Mouse (Mus musculus): ENCODE data around the gene Knl1. TPM values are rescaled to one million over a fixed set of nuclear protein-coding genes. Genes with fewer than 3 reads are reported as not detected.

The Knl1 gene
- polyA plus RNA-seq, 1 experiment from 2014 or later, result 63.8 TPM

DNA sequence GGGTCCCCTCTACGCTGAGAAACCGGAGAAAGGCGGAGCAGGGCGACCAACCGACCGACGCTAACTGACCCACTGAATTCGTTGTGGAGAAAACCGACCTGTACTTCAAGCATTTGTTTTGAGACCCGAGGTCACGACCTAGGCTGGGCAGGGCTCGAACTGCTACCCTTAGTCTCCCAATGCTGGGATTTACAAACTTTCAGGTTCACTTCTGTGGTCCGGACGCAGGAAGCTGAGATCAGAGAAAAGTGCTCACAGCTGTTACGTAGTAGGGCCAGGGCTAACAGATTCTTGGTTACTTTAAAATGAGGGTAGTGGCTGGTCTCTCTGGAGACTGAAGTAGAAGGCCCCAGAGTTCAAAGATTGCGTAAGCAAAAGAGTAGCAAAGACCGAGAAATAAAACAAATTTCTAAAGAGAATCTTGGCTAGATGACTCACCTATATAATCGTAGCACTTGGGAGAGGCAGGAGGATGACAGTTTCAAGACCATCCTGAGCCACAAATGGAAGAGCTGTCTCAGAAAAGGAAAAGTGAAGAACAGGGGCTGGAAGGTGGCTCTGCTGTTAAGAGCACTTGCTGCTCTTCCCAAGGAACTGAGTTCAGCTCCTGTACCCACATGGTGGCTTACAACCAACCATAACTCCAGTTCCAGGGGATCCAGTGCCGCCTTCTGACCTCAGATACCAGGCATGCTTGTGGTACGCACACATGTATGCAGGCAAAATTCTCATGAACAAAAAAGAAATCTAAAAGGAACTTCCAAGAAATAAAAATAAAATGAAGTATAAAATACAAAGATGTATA, 66.4 kb downstream of the Knl1 start:
- 15% methylated on average over 20 of the region's 20 CpGs for WGBS
- H3K4me3 ChIP-seq (replicated peaks), result peak overlapping the region; percentile 72
- H3K27ac ChIP-seq, result peak overlapping the region; percentile 89
- H3K36me3 ChIP-seq, result peaks cover 30% of the 10 kb centered on the region
- H3K4me2 ChIP-seq, result peak overlapping the region; percentile 86
- H3K27me3 ChIP-seq, result no peaks in the 10 kb centered on the region
- H3K9ac ChIP-seq (replicated peaks), result peak overlapping the region; percentile 65
- H3K9me3 ChIP-seq, result no peaks in the 10 kb centered on the region
- no peak for ATAC-seq (ENCODE audit: insufficient number of reproducible peaks, insufficient read depth, low FRiP score, low TSS enrichment, low read depth)
- H3K4me1 ChIP-seq (replicated peaks), result peaks cover 15% of the 10 kb centered on the region

DNA sequence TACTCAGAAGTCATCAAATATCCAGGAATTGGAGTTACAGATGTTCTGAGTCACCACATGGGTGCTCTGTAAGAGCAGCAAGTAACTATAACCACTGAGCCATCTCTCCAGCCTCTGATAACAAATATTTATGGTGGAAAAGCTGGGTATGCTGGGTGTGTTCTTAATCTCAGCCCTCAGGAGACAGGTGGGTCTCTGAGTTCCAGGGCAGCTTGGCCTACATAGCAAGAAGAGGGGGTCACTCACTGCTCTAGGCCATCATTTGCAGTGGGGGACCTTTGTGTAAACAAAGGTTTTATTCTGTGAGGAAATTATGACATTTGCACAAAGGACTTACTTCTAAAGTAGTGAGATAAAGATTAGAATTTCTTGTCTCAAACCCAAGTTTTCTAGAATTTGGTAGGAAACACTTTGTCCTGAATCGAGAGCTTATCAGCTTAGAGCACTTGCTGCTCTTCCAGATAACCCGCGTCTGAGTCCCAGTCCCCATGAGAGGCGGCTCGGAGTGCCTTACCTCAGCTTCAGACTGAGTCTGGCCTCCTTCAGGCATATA, 89.5 kb downstream of the Knl1 start:
- no peak overlapping the region for H3K4me3 ChIP-seq (replicated peaks)
- no peak overlapping the region for H3K27ac ChIP-seq
- no peak overlapping the region for H3K9ac ChIP-seq (replicated peaks)
- no peaks in the 10 kb centered on the region for H3K27me3 ChIP-seq
- peaks cover 94% of the 10 kb centered on the region for H3K36me3 ChIP-seq
- no peaks in the 10 kb centered on the region for H3K4me1 ChIP-seq (replicated peaks)
- no peak for ATAC-seq (ENCODE audit: insufficient number of reproducible peaks, insufficient read depth, low FRiP score, low TSS enrichment, low read depth)
- WGBS, result 87% methylated on average over 5 of the region's 5 CpGs
- H3K9me3 ChIP-seq, result no peaks in the 10 kb centered on the region
- H3K4me2 ChIP-seq, result no peak overlapping the region

DNA sequence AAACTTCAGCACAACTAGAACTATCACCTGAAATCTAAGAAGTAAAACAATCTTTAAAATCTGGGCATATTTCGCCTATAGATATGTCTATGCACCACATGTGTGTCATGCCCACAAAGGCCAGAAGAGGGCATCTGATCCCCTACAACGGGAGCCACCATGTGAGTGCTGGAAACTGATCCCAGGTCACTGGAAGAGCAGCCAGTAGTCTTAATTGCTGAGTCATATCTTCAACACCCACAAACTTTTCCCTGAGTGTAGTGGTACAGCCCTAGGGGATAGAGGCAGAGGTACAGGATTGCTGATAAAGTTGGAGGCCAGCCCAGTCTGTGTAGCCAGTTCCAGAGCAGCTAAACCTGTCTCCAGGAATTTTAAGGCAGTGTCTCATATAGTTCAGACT, 98.3 kb downstream of the Knl1 start:
- H3K27me3 ChIP-seq, result no peaks in the 10 kb centered on the region
- no peak overlapping the region for H3K4me3 ChIP-seq (replicated peaks)
- H3K4me1 ChIP-seq (replicated peaks), result no peaks in the 10 kb centered on the region
- no peak overlapping the region for H3K9ac ChIP-seq (replicated peaks)
- 93% methylated on average over 2 of the region's 2 CpGs for WGBS
- no peak for ATAC-seq (ENCODE audit: insufficient number of reproducible peaks, insufficient read depth, low FRiP score, low TSS enrichment, low read depth)
- H3K4me2 ChIP-seq, result no peak overlapping the region
- no peak overlapping the region for H3K27ac ChIP-seq
- H3K9me3 ChIP-seq, result peaks cover 5% of the 10 kb centered on the region; the same call in 1 of the 2 replicates
- peaks cover 90% of the 10 kb centered on the region for H3K36me3 ChIP-seq

DNA sequence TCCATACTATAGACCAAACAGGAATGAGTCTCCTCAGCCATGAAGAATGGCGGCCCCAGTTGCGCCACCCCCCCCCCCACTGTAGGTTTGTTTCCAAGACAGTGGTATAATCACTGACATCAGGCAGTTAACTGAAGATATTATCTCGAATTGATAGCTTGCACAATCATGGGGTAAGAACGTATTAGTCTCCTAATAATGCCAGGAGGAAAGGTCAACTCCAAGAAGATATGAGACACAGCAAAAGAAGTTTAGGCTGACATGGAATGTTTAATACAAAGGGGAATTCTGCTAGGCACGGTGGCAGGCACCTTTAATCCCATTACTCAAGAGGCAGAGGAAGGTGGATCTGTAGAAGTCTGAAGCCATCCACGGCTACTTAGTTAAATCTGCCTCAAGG, 99.5 kb downstream of the Knl1 start:
- Histone ChIP-seq H3K4me3 (replicated peaks) (no peak overlapping the region), H3K36me3 (peaks cover 91% of the 10 kb centered on the region), H3K9me3 (peaks cover 5% of the 10 kb centered on the region; the same call in 1 of the 2 replicates), H3K27me3 (no peaks in the 10 kb centered on the region), H3K9ac (replicated peaks) (no peak overlapping the region), H3K4me1 (replicated peaks) (no peaks in the 10 kb centered on the region), H3K27ac (no peak overlapping the region), H3K4me2 (no peak overlapping the region)
- WGBS, result 92% methylated on average over 6 of the region's 6 CpGs
- ATAC-seq (ENCODE audit: insufficient number of reproducible peaks, insufficient read depth, low FRiP score, low TSS enrichment, low read depth), result no peak

DNA sequence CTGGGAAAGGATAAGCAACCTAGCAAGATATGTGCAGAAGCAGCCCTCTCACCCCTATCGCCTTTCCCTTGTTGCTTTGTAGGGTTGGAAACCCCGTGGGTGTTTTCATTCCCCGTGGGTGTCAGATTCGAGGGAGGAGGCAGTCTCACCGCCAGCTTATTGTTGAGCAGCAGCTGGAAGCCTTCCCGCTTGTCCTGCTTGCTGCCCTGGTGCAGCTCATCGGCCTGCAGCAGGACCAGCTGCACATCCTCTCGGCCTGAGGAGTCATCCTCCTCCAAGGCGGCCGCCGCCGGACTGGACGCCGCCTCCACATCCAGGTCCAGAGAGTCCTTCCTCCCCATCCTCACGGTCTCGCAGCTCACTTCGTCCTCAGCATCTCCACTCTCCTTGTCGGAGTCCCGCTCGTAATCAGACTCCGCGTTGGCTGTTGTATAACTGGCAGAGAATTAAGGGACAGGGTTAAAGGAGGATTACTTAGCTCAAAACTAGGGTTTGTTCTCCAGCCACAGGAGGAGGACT, 100.3 kb downstream of the Knl1 start:
- H3K9ac ChIP-seq (replicated peaks), result no peak overlapping the region
- H3K4me1 ChIP-seq (replicated peaks), result no peaks in the 10 kb centered on the region
- H3K4me3 ChIP-seq (replicated peaks), result no peak overlapping the region
- H3K4me2 ChIP-seq, result no peak overlapping the region
- peaks cover 91% of the 10 kb centered on the region for H3K36me3 ChIP-seq
- peaks cover 5% of the 10 kb centered on the region; the same call in 1 of the 2 replicates for H3K9me3 ChIP-seq
- no peak for ATAC-seq (ENCODE audit: insufficient number of reproducible peaks, insufficient read depth, low FRiP score, low TSS enrichment, low read depth)
- WGBS, result 86% methylated on average over 22 of the region's 22 CpGs
- no peak overlapping the region for H3K27ac ChIP-seq
- H3K27me3 ChIP-seq, result no peaks in the 10 kb centered on the region

DNA sequence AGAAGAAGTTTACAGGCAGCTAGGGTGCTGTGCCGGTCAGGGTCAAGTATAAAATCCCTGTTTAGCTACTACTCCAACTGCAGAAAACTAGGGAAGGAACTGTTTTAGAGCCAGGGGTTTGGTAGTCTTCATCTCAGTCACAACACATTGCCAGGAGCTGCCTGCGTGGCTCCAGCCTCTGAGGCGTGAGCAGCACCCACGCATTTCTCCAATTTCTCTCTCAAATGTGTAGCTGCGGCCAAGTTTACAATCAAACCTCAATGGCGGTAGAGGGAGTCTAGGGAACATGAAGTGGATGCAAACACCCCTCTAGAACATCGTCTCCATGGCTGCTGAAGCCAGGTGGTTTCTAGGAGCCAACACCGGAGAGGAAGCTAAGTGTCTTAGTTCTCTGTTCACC, 100.9 kb downstream of the Knl1 start:
- no peak for ATAC-seq (ENCODE audit: insufficient number of reproducible peaks, insufficient read depth, low FRiP score, low TSS enrichment, low read depth)
- Histone ChIP-seq H3K9ac (replicated peaks) (no peak overlapping the region), H3K4me2 (no peak overlapping the region), H3K4me3 (replicated peaks) (no peak overlapping the region), H3K27me3 (no peaks in the 10 kb centered on the region), H3K4me1 (replicated peaks) (no peaks in the 10 kb centered on the region), H3K9me3 (peaks cover 5% of the 10 kb centered on the region; the same call in 1 of the 2 replicates), H3K36me3 (peaks cover 91% of the 10 kb centered on the region), H3K27ac (no peak overlapping the region)
- 90% methylated on average over 8 of the region's 8 CpGs for WGBS

DNA sequence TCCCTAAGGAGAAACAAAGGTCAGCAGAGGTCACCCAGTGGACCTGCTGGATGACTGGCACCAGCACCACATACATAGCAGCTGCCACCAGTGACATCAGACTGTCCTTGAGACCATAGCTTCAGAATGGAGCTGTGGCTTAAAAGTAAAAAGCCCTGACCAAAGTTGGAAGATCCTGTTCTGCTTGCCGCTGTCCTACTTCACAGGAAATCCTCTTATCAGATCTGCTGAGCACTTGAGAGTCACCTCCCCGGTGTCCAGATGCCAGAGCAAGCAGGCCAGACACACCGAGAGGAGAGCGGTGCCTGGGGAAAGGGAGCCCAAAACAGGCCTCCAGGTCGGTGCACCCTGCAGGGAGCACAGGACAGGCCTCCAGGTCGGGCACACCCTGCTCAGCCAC, 105.3 kb downstream of the Knl1 start:
- WGBS, result 89% methylated on average over 6 of the region's 6 CpGs
- no peak for ATAC-seq (ENCODE audit: insufficient number of reproducible peaks, insufficient read depth, low FRiP score, low TSS enrichment, low read depth)

DNA sequence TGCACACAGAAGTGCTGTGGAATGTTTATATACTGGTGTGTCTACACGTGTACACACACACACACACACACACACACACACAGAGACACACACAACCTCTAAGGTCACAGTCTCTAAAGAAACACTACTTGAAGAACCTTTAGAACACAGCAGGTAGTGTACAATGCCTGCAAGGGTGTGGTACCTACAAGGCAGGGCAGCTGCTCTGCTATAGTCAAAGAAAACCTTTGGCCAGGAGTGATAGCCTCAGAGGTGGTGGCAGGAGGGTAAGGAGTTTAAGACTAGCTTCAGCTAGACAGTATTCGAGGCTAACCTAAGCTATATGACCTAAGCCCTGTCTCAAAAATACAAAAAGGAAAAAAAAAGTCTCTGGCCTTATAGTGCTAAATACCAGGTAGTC, 107.8 kb downstream of the Knl1 start:
- no peaks in the 10 kb centered on the region for H3K9me3 ChIP-seq
- no peaks in the 10 kb centered on the region for H3K27me3 ChIP-seq
- H3K4me1 ChIP-seq (replicated peaks), result peaks cover 15% of the 10 kb centered on the region
- peaks cover 47% of the 10 kb centered on the region for H3K36me3 ChIP-seq
- ATAC-seq (ENCODE audit: insufficient number of reproducible peaks, insufficient read depth, low FRiP score, low TSS enrichment, low read depth), result no peak
- H3K4me3 ChIP-seq (replicated peaks), result no peak overlapping the region
- WGBS, result 80% methylated on average over 2 of the region's 2 CpGs
- H3K27ac ChIP-seq, result no peak overlapping the region
- H3K9ac ChIP-seq (replicated peaks), result no peak overlapping the region
- H3K4me2 ChIP-seq, result no peak overlapping the region

More for the DNA sequence above, 105.3 kb downstream of the Knl1 start:
- Histone ChIP-seq H3K4me2 (no peak overlapping the region), H3K4me3 (replicated peaks) (no peak overlapping the region), H3K36me3 (peaks cover 71% of the 10 kb centered on the region), H3K27ac (no peak overlapping the region), H3K4me1 (replicated peaks) (peaks cover 11% of the 10 kb centered on the region), H3K9me3 (no peaks in the 10 kb centered on the region), H3K27me3 (no peaks in the 10 kb centered on the region), H3K9ac (replicated peaks) (no peak overlapping the region)

Other genes with a start within 250 kb of the Knl1 start
- gene Knstrn, start 233.1 kb upstream of the Knl1 start, polyA plus RNA-seq (2016; fragmentation: Nextera tagmentation; extraction: Ambion mirVana), result 141 and 150 TPM in 2 replicates
- 90.9 and 97.7 TPM in 2 replicates for gene Ivd, start 185.2 kb upstream of the Knl1 start, polyA plus RNA-seq (2016; fragmentation: Nextera tagmentation; extraction: Ambion mirVana)
- 3.5 and 4.4 TPM in 2 replicates for gene Bahd1, start 146.7 kb upstream of the Knl1 start, polyA plus RNA-seq (2016; fragmentation: Nextera tagmentation; extraction: Ambion mirVana)
- gene Chst14, start 120.6 kb upstream of the Knl1 start, polyA plus RNA-seq (2016; fragmentation: Nextera tagmentation; extraction: Ambion mirVana), result 42.9 and 45.6 TPM in 2 replicates
- 20.0 and 21.8 TPM in 2 replicates for gene Ccdc32, start 17.7 kb upstream of the Knl1 start, polyA plus RNA-seq (2016; fragmentation: Nextera tagmentation; extraction: Ambion mirVana)
- gene Rpusd2, start 12.3 kb upstream of the Knl1 start, polyA plus RNA-seq (2016; fragmentation: Nextera tagmentation; extraction: Ambion mirVana), result 5.4 and 6.2 TPM in 2 replicates
- gene Rad51, start 65.7 kb downstream of the Knl1 start, polyA plus RNA-seq (2016; fragmentation: Nextera tagmentation; extraction: Ambion mirVana), result 63.9 and 64.0 TPM in 2 replicates
- 45.6 and 47.1 TPM in 2 replicates for gene Rmdn3, start 109.9 kb downstream of the Knl1 start, polyA plus RNA-seq (2016; fragmentation: Nextera tagmentation; extraction: Ambion mirVana)
- 5.0 and 6.7 TPM in 2 replicates for gene Gchfr, start 120.7 kb downstream of the Knl1 start, polyA plus RNA-seq (2016; fragmentation: Nextera tagmentation; extraction: Ambion mirVana)
- gene Gm14137, start 127.4 kb downstream of the Knl1 start, polyA plus RNA-seq (2016; fragmentation: Nextera tagmentation; extraction: Ambion mirVana), result 0.44 and 0.65 TPM in 2 replicates
- gene Zfyve19, start 161.5 kb downstream of the Knl1 start, polyA plus RNA-seq (2016; fragmentation: Nextera tagmentation; extraction: Ambion mirVana), result 52.5 and 56.7 TPM in 2 replicates
- gene Dnajc17, start 161.7 kb downstream of the Knl1 start, polyA plus RNA-seq (2016; fragmentation: Nextera tagmentation; extraction: Ambion mirVana), result 29.2 and 29.6 TPM in 2 replicates
- gene Ppp1r14d, start 182.8 kb downstream of the Knl1 start, polyA plus RNA-seq (2016; fragmentation: Nextera tagmentation; extraction: Ambion mirVana), result not detected in 2 replicates
- gene Spint1, start 190.2 kb downstream of the Knl1 start, polyA plus RNA-seq (2016; fragmentation: Nextera tagmentation; extraction: Ambion mirVana), result 7.8 and 9.3 TPM in 2 replicates
- 8.5 TPM in 2 replicates for gene Rhov, start 224.2 kb downstream of the Knl1 start, polyA plus RNA-seq (2016; fragmentation: Nextera tagmentation; extraction: Ambion mirVana)
- 23.8 and 24.6 TPM in 2 replicates for gene Vps18, start 241.6 kb downstream of the Knl1 start, polyA plus RNA-seq (2016; fragmentation: Nextera tagmentation; extraction: Ambion mirVana)

Measured in limb, embryonic 12.5 days (tissue).